Mouse (Mus musculus) lung, embryonic 14.5 days (tissue): ENCODE measurements around the gene Polr3gl. TPM values are rescaled to one million over a fixed set of nuclear protein-coding genes. Genes with fewer than 3 reads are reported as not detected.

Experiments
- ATAC-seq: fragments of 200-750 bp; cut with Nextera tagmentation; 2 replicates; pipeline ENCODE4 v1.8.0; 2017; ENCODE audit warnings: mild to moderate bottlenecking, moderate TSS enrichment, moderate library complexity; ENCODE audit not compliant: insufficient read depth
- DNase-seq: peaks from one replicate; pipeline ENCODE4 v3.0.0-alpha.2; 2015
- H3K27ac ChIP-seq: fragments of 300-500 bp; sonication (generic); 2 replicates; pipeline ENCODE4 v1.5.1; 2014; ENCODE audit warnings: low read depth, mild to moderate bottlenecking, moderate library complexity
- H3K27me3 ChIP-seq: fragments of 300-500 bp; sonication (generic); 2 replicates; pipeline ENCODE4 v1.6.1; 2014; ENCODE audit warnings: low read length, control low read depth; ENCODE audit not compliant: insufficient read depth
- H3K36me3 ChIP-seq: fragments of 300-500 bp; sonication (generic); 2 replicates; pipeline ENCODE4 v1.6.1; 2014; ENCODE audit warnings: control low read depth; ENCODE audit not compliant: insufficient read depth
- H3K4me1 ChIP-seq: fragments of 300-500 bp; sonication (generic); 2 replicates; pipeline ENCODE4 v1.6.1; 2014; ENCODE audit warnings: antibody characterized with exemption, control low read depth; ENCODE audit not compliant: insufficient read depth
- H3K4me2 ChIP-seq: fragments of 300-500 bp; sonication (generic); 2 replicates; pipeline ENCODE4 v1.6.1; 2014; ENCODE audit warnings: mild to moderate bottlenecking
- H3K4me3 ChIP-seq: fragments of 300-500 bp; sonication (generic); 2 replicates; pipeline ENCODE4 v1.5.1; 2014; ENCODE audit warnings: low read depth, low read length
- H3K9ac ChIP-seq: fragments of 300-500 bp; sonication (generic); 2 replicates; pipeline ENCODE4 v1.6.1; 2014
- H3K9me3 ChIP-seq: fragments of 300-500 bp; sonication (generic); 2 replicates; pipeline ENCODE4 v1.6.1; 2016; ENCODE audit warnings: low read depth, low read length, control low read depth
- CTCF ChIP-seq: IDR thresholded peaks from 2 replicates; pipeline ENCODE4 v1.5.1; 2016; ENCODE audit warnings: antibody characterized with exemption, low read depth
- WGBS: fragments of 180-500 bp; shearing (Covaris S2); extraction: QIAGEN DNeasy Blood & Tissue Kit; methylation state at CpG from one replicate; pipeline ENCODE4 v1.1.7; 2014; 5-methylcytosine and 5-hydroxymethylcytosine counted together
- polyA plus RNA-seq: library from polyadenylated mRNA; unstranded; fragments of >200 nt; fragmentation: Nextera tagmentation; extraction: Ambion mirVana; gene quantifications from 2 replicates; pipeline ENCODE4 v1.2.1, GENCODE M21; 2014

Gene Polr3gl
- polyA plus RNA-seq, 1 experiment from 2014 or later = 22.9 TPM

GRCm38 (mm10) chr3:96598156-96599068 lies 4.4 kb upstream of the Polr3gl start:
- peak overlapping the region; percentile 97 for H3K4me2 ChIP-seq
- peaks cover 34% of the 10 kb centered on the region for H3K27me3 ChIP-seq
- WGBS = 1% methylated on average over 54 of the region's 54 CpGs
- H3K9me3 ChIP-seq = no peaks in the 10 kb centered on the region
- H3K36me3 ChIP-seq = no peaks in the 10 kb centered on the region
- H3K9ac ChIP-seq = peak overlapping the region; percentile 65
- ATAC-seq (no peak), DNase-seq (peak; percentile 90)
- no peak for TF ChIP-seq CTCF
- H3K4me1 ChIP-seq = peaks cover 8% of the 10 kb centered on the region; the same call in 1 of the 2 replicates
- H3K27ac ChIP-seq = peak overlapping the region; percentile 75
- peak overlapping the region; percentile 50 for H3K4me3 ChIP-seq

DNA sequence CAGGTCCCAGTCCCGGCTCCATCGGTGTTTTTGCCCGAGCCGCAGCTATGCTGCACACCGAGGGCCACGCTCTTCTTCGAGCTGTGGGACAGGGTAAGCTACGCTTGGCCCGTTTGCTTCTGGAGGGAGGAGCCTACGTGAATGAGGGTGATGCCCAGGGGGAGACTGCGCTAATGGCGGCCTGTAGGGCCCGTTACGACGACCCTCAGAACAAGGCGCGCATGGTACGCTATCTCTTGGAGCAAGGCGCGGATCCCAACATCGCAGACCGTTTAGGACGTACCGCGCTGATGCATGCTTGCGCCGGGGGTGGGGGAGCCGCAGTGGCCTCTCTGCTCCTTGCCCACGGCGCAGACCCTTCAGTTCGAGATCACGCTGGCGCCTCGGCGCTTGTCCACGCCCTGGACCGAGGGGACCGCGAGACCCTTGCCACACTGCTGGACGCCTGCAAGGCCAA lies 3.5 kb upstream of the Polr3gl start:
- H3K27me3 ChIP-seq = peaks cover 34% of the 10 kb centered on the region
- H3K4me2 ChIP-seq = peak overlapping the region; percentile 97
- H3K9ac ChIP-seq = peak overlapping the region; percentile 65
- DNase-seq (peak; percentile 63), ATAC-seq (no peak)
- peak overlapping the region; percentile 50 for H3K4me3 ChIP-seq
- no peaks in the 10 kb centered on the region for H3K9me3 ChIP-seq
- peak overlapping the region; percentile 75; the same call in 1 of the 2 replicates for H3K27ac ChIP-seq
- WGBS = under 1% methylated on average over 40 of the region's 40 CpGs
- peaks cover 8% of the 10 kb centered on the region; the same call in 1 of the 2 replicates for H3K4me1 ChIP-seq
- no peaks in the 10 kb centered on the region for H3K36me3 ChIP-seq
- no peak for TF ChIP-seq CTCF

- no peak for TF ChIP-seq CTCF
- H3K4me3 ChIP-seq = peak overlapping the region; percentile 50
- H3K27me3 ChIP-seq = peaks cover 34% of the 10 kb centered on the region
- H3K4me1 ChIP-seq = peaks cover 8% of the 10 kb centered on the region; the same call in 1 of the 2 replicates
- DNase-seq (no peak), ATAC-seq (no peak)
- WGBS = under 1% methylated on average over 11 of the region's 12 CpGs
- H3K9ac ChIP-seq = peak overlapping the region; percentile 65
- H3K36me3 ChIP-seq = no peaks in the 10 kb centered on the region
- H3K4me2 ChIP-seq = peak overlapping the region; percentile 97
- no peaks in the 10 kb centered on the region for H3K9me3 ChIP-seq
- H3K27ac ChIP-seq = no peak overlapping the region
Measured at GRCm38 (mm10) chr3:96596855-96597254, 2.9 kb upstream of the Polr3gl start.

- H3K36me3 ChIP-seq = no peaks in the 10 kb centered on the region
- no peaks in the 10 kb centered on the region for H3K9me3 ChIP-seq
- TF ChIP-seq CTCF = no peak
- peak; percentile 71 for DNase-seq
- H3K9ac ChIP-seq = peak within 1 kb of the TSS; percentile 65
- 2% methylated on average over 23 of the region's 23 CpGs for WGBS
- H3K4me1 ChIP-seq = peaks cover 8% of the 10 kb centered on the region; the same call in 1 of the 2 replicates
- H3K27ac ChIP-seq = peak within 1 kb of the TSS; percentile 75; the same call in 1 of the 2 replicates
- H3K4me2 ChIP-seq = peak within 1 kb of the TSS; percentile 97
- H3K4me3 ChIP-seq = peak within 1 kb of the TSS; percentile 50
- ATAC-seq = no peak
- peaks cover 34% of the 10 kb centered on the region for H3K27me3 ChIP-seq
Measured at GRCm38 (mm10) chr3:96596228-96596707, 2.3 kb upstream of the Polr3gl start, which contains the start of gene Ankrd34a. TSS of gene Ankrd34a (plus strand) at chr3:96596636.

- no peaks in the 10 kb centered on the region for H3K9me3 ChIP-seq
- 23% methylated on average over 6 of the region's 6 CpGs for WGBS
- H3K27me3 ChIP-seq = peaks cover 34% of the 10 kb centered on the region
- peaks cover 8% of the 10 kb centered on the region; the same call in 1 of the 2 replicates for H3K4me1 ChIP-seq
- no peak overlapping the region for H3K9ac ChIP-seq
- H3K4me3 ChIP-seq = peak overlapping the region; percentile 50
- no peak for TF ChIP-seq CTCF
- DNase-seq (no peak), ATAC-seq (no peak)
- peak overlapping the region; percentile 97 for H3K4me2 ChIP-seq
- no peaks in the 10 kb centered on the region for H3K36me3 ChIP-seq
- H3K27ac ChIP-seq = no peak overlapping the region
Measured at GRCm38 (mm10) chr3:96595661-96596060, 1.7 kb upstream of the Polr3gl start.

- H3K9me3 ChIP-seq = no peaks in the 10 kb centered on the region
- H3K4me2 ChIP-seq = no peak overlapping the region
- WGBS = 71% methylated on average over 5 of the region's 5 CpGs
- H3K9ac ChIP-seq = no peak overlapping the region
- H3K4me1 ChIP-seq = peaks cover 8% of the 10 kb centered on the region; the same call in 1 of the 2 replicates
- ATAC-seq (no peak), DNase-seq (no peak)
- no peak overlapping the region for H3K4me3 ChIP-seq
- H3K36me3 ChIP-seq = no peaks in the 10 kb centered on the region
- no peak overlapping the region for H3K27ac ChIP-seq
- H3K27me3 ChIP-seq = peaks cover 34% of the 10 kb centered on the region
- no peak for TF ChIP-seq CTCF
Measured at GRCm38 (mm10) chr3:96594851-96595250, 870 bp upstream of the Polr3gl start.

GRCm38 (mm10) chr3:96593374-96593773 lies 607 bp downstream of the Polr3gl start:
- TF ChIP-seq CTCF = no peak
- Histone ChIP-seq H3K27me3 (peaks cover 28% of the 10 kb centered on the region), H3K4me2 (peak overlapping the region; percentile 80), H3K36me3 (no peaks in the 10 kb centered on the region), H3K4me1 (peaks cover 8% of the 10 kb centered on the region; the same call in 1 of the 2 replicates), H3K4me3 (peak overlapping the region; percentile 64), H3K9me3 (no peaks in the 10 kb centered on the region), H3K27ac (peak overlapping the region; percentile 84; the same call in 1 of the 2 replicates), H3K9ac (peak overlapping the region; percentile 71)
- ATAC-seq (no peak), DNase-seq (peak; percentile 61)
- WGBS = under 1% methylated on average over 10 of the region's 10 CpGs
